Mouse (Mus musculus) myocyte (in vitro differentiated cells): ENCODE data around the gene Hpcal4.

Experiments used
- MAX ChIP-seq: IDR thresholded peaks from one replicate; pipeline ENCODE4 v1.6.1; 2011; ENCODE audit warnings: low read depth, mild to moderate bottlenecking, control low read depth
- MYOD1 ChIP-seq, 3 experiments: IDR thresholded peaks; one replicate each; pipeline ENCODE4 v1.6.1; 2011; ENCODE audit warnings: control low read depth in 2 of 3, low read depth in 2 of 3, mild to moderate bottlenecking in 2 of 3, moderate library complexity in 1 of 3; ENCODE audit not compliant: insufficient read length in 2 of 3, control insufficient read depth in 1 of 3
- MYOG ChIP-seq, 3 experiments: IDR thresholded peaks; one replicate each; pipeline ENCODE4 v1.6.1; 2011; ENCODE audit warnings: control low read depth in 2 of 3, low read depth in 2 of 3, mild to moderate bottlenecking in 2 of 3; ENCODE audit not compliant: insufficient read length in 2 of 3, control insufficient read depth in 1 of 3, insufficient read depth in 1 of 3
- POLR2A ChIP-seq: IDR thresholded peaks from one replicate; pipeline ENCODE4 v1.6.1; 2011; ENCODE audit warnings: low read depth, mild to moderate bottlenecking, control low read depth, moderate library complexity; ENCODE audit not compliant: insufficient read length
- POLR2AphosphoS2 ChIP-seq: IDR thresholded peaks from one replicate; pipeline ENCODE4 v1.6.1; 2011; ENCODE audit warnings: low read depth, control low read depth; ENCODE audit not compliant: insufficient read length
- TCF12 ChIP-seq: IDR thresholded peaks from one replicate; pipeline ENCODE4 v1.6.1; 2011; ENCODE audit warnings: mild to moderate bottlenecking, control low read depth; ENCODE audit not compliant: poor library complexity, insufficient read depth, severe bottlenecking
- USF1 ChIP-seq: IDR thresholded peaks from one replicate; pipeline ENCODE4 v1.6.1; 2011; ENCODE audit warnings: low read depth, mild to moderate bottlenecking, control low read depth, moderate library complexity

GRCm38 (mm10) chr4:123160571-123160970 lies 22.5 kb upstream of the Hpcal4 start:
- TF ChIP-seq MYOD1 (IDR thresholded peaks at IDR 0.05; ENCODE audit: control insufficient read depth in 1 of 3, insufficient read length in 2 of 3, low read depth in 2 of 3) (no peak), POLR2A (no peak), TCF12 (no peak), MAX (no peak), USF1 (no peak), MYOG (IDR thresholded peaks at IDR 0.05; ENCODE audit: control insufficient read depth in 1 of 3, insufficient read depth in 1 of 3, insufficient read length in 2 of 3, low read depth in 2 of 3) (no peak), POLR2AphosphoS2 (no peak)
